Mouse (Mus musculus): ENCODE measurements around the gene Cab39l. TPM values are rescaled to one million over a fixed set of nuclear protein-coding genes. Genes with fewer than 3 reads are reported as not detected.

The Cab39l gene
- 30.1 TPM for total RNA-seq (2023)

DNA sequence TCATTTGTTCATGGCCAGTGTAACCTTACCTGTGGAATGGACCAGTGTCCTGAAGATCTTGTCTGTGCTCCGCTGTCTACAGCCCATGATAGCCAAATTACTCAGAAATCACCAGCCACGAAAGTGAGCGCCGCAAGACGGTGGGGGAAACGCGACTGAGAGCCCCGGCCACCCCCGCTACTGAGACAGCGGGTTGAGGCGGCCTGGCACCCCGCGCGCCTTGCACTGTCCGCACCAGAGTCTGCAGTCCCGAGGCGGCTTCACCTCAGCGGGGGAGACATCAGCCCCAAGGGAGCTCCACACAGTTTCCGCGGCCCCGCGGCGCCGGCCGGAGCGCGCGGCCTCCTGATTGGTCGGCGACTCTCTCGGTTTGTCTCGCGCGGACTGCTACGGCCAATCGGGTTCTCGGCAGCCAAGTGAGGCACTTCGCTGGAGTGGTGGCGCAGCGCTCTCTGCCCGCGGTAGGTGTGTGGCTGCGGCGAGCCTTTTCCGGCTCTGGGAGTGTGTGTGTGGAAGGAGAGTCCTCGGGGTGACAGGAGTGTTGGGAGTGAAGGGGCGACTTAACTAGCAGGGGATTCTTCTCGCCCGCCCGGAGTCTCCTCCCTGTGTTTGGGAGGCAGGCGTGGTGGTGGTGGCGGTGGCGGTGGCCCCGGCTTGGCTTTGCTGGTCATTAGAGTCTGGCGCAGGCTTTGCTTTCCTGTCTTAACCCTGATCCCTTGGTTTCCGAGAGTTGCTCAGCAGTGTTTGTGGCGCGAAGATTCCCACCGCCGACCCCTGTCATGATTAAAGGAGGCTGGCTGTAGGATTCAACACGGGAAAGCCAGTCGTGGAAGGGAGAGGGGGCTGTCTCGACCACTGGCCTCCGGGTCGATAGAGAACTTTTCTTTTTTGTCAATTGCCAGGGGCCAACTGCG lies at the start of gene Cab39l, which contains the start of gene Setdb2:
Gene Cab39l (plus strand): TSS at position 415 of the 914 bp plus-strand sequence.
Gene Setdb2 (minus strand): TSS at position 327 of the 914 bp plus-strand sequence.

DNA sequence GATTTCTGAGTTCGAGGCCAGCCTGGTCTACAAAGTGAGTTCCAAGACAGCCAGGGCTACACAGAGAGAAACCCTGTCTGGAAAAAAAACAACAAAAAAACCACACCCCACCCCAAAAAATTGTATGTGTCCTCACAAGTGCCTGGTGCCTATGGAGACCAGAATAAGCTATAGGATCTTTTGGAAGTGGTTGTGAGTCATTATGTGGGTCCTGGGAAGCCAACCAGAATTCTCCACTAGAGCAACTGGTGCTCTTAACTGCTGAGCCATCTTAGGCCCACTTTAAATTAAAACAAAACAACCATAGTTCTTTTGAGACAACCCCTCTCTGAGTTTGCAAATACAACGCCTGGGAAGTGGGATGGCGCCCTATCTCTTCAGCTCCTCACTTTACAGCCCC lies 45.5 kb upstream of the Cab39l start, which contains the start of gene Phf11c:
Gene Phf11c (minus strand): TSS at position 101 of the 400 bp plus-strand sequence.

DNA sequence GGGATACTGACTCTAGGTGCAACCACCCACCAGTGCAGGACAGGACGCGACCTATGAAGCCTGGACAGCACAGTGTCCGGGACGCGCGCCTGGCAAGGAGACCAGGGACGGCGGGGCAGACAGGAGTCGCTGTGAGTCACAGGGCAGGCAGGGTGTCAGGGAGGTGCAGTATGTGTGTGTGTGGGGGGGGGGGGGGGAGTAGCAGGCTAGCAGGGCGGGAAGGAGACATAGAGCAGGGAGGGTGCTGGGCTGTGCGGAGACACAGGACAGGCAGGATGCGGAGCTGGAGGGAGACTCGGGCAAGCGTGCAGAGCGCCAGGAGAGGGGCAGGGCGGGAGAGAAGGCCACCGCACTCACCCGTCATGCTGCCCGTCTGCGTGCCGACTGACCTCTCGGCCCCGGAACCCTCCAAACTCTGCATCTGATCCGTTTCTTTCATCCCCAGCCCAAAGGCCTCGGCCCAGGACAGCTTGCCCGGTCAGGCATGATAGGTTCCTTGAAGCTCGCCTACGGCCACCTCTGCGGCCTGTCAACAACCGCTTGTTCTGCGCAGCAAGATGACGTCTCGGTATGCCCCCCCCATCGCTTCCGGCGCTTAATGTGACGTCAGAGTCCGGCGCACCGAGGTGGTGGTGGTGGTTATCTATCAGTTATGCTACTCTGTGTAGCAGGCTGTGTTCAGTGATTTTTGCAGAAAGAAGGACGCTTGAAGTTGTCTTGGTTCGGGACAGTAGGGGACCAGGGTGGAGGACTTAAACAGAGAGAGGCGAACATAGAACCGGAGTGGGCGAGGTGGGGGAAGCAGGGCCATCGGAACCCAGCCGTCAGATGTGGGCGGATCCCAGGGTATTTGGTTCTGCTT lies 156.9 kb downstream of the Cab39l start, which contains the start of gene Cdadc1:
Gene Cdadc1 (minus strand): TSS at position 562 of the 862 bp plus-strand sequence.

DNA sequence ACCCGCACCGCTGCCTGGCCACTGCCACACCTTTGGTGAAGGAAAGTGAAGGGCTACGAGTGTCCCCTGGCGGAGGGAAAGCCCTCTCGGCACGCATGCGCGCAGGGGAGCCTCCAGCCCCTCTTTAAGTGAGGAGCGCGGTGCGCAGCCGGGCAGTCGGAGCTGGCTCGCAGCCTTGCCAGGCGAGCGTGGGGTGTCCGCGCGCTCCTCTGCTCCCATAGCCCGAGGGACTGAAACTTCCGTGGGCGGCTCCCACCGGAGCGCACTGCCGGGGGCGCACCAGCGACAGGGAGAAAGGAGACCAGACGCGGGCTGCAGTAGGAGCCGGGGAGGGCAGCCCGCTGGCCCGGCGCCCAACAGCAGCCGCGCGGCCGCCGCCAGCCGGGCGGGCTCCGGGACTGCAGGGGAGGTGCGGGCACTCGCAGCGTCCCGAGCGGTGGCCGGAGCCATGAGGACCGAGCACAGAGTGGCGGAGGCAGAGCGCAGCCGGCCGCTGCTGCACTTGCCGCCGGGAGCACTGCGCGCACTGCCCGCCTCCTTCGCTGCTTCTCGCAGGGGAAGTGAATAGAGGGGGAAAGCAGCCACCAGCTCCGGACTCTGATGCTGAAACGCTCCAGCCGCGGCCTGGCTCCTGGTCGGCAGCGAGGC lies 184.5 kb downstream of the Cab39l start, which contains the start of gene Shisa2:
Gene Shisa2 (plus strand): TSS at position 151 of the 648 bp plus-strand sequence.

Other genes starting within 250 kb of the Cab39l start
- gene Rcbtb1, start 239.8 kb upstream of the Cab39l start, total RNA-seq (2023), result 66.7 TPM
- gene Gm6904, start 180.8 kb upstream of the Cab39l start, total RNA-seq (2023), result 3.2 TPM
- 2.2 TPM for gene Phf11a, start 143.4 kb upstream of the Cab39l start, total RNA-seq (2023)
- gene Phf11b, start 99.6 kb upstream of the Cab39l start, total RNA-seq (2023), result 26.0 TPM
- 11.1 TPM for gene Phf11d, start 75.5 kb upstream of the Cab39l start, total RNA-seq (2023)
- 15.4 TPM for gene Phf11c, start 45.6 kb upstream of the Cab39l start, total RNA-seq (2023)
- 50.1 TPM for gene Setdb2, start 88 bp upstream of the Cab39l start, total RNA-seq (2023)
- 34.7 TPM for gene Cdadc1, start 157.0 kb downstream of the Cab39l start, total RNA-seq (2023)
- not detected for gene Shisa2, start 184.3 kb downstream of the Cab39l start, total RNA-seq (2023)

All from CD8-positive naive resting alpha-beta T cell, adult 57 days (primary cell).